Mouse (Mus musculus) urinary bladder, postnatal 36 days (tissue): ENCODE data around the gene Timm29.

Experiments
- DNase-seq, 2 experiments: peaks; one replicate each; pipeline ENCODE4 v3.0.0; 2022; ENCODE audit warnings: low spot score in 2 of 2, mixed read lengths in 1 of 2

The Timm29 gene

DNA sequence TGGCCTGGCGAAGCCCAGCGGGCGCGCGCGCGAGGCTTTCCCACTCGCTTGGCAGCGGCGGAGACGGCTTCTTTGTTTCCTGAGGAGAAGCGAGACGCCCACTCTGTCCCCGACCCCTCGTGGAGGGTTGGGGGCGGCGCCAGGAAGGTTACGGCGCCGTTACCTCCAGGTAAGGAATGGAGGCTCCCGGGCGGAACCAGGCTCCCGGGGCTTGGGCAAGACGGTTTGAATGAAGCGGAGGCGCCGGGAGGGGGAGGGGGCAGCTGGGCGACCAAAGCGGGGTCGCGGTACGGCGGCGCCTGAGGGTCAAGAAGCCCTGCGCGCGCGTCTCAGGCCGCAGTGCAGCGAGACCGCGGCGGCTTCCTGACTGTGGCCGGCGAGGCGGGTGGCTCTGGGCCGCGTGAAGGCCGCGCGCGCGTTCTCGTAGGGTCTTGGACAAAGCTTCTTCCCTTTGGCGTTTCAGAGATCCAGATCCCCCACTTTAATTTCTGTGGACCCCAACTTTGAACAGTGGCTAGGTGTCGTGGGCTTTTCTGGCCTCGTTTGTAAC lies 23.8 kb downstream of the Timm29 start:
- peak; percentile 76 to 85 for DNase-seq

DNA sequence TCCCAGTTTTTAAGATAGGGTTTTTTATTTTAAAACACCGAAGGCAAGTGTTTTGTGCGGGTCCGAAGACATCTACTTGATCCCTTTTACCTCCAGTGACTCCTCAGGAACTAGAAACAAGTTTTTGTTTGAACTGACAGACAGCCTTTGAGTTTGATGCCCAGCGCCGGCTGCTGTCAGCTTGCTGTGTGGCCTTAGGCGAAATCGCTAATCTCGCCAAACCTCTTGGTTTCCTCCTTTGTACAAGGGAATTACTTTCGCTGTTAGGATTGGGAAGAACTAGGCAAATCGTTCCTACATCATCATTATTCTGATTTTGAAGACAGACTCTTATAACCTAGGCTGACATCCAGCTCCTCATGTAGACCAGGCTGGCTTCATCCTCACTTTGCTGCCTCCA lies 24.5 kb downstream of the Timm29 start:
- no peak for DNase-seq

DNA sequence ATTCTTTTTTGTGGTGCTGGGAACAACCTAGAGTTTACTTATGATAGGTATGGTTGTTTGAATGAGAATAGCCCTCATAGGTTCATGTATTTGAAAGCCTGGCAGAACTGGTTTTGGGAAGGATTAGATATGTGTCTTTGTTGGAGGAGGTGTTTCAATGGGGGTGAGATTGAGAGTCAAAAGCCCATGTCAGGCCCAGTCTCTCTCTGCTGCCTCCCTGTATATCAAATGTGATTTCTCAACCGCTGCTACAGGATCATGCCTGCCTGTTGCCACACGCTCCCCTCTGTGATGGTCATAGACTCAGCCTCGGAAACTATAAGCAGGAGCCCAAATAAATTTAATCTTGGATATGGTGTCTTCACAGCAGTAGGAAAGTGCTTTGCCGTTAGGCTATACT lies 27.7 kb downstream of the Timm29 start:
- DNase-seq, result no peak

DNA sequence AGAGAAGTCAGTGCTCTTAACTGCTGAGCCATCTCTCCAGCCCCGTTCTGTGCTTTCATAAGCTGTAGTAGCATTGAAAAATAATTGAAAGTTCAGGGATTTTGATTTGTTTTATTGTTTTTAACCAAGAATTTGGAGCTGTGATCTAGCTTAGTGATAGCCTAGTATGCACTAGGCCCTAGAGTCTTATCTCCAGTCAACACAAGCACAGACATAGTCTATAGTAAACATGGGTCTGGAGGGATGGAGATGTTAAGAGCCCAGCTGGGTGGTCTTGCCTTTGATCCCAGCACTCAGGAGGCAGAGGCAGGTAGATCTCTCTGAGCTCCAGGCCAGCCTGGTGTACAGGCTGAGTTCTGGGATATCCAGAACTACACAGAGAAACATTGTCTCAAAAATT lies 30.2 kb downstream of the Timm29 start:
- DNase-seq, result no peak

DNA sequence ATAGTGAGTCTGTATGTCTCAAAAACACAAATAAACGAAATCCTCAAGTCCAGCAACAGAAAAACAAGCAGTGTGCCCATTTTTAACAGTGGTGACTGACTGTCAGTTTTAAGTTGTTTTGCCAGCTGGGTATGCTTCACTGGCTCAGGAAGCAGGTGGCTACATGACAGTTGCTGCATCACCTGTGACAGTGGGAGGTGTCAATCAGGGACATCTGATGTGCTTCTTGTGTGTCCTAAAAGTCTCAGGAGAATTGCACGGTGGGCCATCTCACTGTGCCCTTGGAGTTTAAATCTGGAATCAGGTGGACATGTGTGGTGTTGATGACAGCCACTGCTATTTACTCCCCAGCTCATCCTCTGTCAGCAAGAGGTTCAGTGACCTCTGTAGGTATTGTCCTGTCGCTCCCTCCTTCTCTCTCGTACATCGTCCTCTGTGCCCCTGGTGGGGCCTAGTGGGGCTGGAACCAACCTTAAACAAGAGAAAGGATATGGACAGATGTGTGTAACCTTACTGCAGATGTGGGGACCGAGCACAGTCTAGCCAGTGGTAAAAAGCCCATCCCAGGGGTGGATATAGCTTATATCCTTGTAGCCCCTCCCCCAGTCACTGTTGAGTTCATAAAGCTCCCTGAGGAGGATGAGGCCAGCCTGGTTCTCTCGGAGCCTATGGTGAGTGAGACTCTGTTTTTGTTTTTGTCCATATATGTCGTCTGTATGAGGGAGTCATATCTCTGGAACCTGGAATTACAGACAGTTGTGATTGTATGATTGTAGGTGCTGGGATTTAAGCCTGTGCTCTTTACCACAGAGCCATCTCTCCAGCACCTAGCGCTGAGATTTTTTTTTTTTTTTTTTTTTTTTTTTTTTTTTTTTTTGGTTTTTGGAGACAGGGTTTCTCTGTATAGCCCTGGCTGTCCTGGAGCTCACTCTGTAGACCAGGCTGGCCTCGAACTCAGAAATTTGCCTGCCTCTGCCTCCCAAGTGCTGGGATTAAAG lies 33.1 kb downstream of the Timm29 start:
- DNase-seq, result no peak

DNA sequence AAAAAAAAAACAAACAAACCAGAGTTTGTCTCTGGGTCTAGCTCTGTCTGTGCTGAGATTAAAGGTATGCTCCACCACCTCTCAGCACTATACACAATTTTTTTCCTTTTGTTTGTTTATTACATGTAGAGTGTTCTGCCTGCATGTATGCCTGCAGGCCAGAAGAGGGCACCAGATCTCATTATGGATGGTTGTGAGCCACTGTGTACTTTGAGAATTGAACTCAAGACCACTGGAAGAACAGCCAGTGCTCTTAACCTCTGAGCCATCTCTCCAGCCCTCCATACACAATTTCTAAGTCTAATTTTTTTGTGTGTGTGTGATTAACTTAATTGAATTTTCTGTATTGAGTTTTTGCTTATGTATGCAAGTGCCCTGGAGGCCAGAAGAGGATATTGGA lies 34.0 kb downstream of the Timm29 start:
- no peak for DNase-seq

DNA sequence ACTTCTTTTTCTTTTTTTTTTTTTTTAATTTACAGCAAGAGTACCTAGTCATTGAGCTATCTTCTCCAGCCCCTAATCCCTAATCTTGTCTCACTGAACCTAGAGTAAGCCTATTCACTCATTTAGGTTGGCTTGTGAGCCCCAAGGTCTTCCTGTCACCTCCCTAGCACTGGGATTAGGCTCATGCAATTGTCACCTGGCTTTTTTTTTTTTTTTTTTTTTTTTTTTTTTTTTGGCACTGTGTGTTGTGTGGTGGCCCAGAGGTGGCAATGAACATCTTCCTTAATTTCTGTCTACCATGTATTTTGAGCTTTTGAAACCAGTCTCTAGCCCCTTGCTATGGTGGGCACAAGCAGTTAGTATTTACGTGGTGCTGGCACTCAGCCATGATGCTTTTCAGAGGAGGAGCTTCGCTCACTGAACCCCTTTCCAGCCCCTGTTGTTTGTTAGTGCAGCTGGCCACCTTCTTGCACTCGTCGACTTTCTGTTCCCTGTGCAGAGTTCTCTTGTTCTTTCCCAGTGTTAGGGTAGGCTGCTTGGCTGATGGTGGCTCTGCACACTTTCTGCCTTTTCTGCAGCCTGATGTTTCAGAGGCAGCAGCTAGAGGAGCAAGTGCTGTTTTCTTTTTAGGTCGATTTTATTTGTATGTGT lies 34.7 kb downstream of the Timm29 start:
- DNase-seq, result no peak

DNA sequence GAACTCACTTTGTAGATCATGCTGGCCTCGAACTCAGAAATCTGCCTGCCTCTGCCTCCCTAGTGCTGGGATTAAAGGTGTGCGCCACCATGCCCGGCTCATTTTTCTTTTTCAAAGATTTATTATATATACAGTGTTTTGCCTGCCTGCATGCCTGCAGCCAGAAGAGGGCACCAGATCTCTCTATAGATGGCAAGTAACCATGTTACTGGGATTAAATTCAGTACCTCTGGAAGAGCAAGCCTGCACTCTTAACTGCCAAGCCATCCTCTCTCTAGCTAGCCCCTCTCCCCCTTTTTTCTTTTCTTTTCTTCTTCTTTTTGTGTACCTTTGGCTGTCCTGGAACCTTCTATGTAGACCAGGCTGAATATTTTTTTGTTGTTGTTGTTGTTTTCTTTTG lies 38.2 kb downstream of the Timm29 start:
- peak in 1 of 2 experiments; percentile 16 for DNase-seq

DNA sequence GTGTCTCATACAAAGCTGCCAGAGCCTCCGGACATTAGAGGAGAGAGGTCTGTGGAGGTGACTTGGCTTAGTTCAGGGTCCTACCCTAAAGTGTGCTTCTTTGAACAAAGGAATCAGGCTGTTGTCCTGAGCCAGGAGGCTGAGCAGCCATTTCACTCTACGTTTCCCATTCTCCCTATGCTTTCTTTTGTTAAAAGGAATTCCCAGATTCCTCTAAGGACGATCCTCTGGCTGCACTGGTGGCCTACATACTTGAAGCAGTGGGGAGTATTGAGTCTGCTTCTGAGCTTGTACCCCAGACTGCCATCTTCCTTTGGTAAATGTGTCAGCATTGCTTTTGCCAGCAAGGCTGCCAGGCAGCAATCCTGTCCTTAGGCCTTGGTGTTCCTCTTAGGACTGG lies 40.6 kb downstream of the Timm29 start:
- no peak for DNase-seq

DNA sequence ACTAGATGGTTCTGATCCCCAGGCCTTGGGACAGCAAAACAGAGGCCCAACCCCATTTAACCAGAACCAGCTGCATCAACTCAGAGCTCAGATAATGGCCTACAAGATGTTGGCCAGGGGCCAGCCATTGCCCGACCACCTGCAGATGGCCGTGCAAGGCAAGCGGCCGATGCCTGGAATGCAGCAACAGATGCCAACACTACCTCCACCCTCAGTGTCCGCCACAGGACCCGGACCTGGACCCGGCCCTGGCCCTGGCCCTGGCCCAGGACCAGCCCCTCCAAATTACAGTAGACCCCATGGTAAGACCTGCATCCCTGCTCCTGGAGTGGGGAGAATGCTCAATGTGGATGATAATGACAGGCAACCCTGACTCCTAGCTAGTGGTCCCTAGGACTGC lies 43.1 kb downstream of the Timm29 start:
- DNase-seq, result no peak

DNA sequence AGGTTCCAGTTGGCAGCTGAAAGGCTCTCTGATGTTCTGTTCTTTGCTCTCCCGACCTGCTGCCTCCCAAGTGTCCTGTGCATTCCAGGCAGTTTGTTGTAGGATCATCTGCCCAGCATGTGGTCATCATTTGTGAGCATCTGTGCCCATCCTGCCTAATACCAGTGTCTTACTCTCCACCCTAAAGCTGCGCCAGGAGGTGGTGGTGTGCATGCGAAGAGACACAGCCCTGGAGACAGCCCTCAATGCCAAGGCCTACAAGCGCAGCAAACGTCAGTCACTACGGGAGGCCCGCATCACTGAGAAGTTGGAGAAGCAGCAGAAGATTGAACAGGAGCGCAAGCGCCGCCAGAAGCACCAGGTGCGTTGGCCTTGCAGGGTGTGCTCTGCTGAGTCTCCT lies 46.5 kb downstream of the Timm29 start:
- DNase-seq, result no peak
